Mouse (Mus musculus) kidney, embryonic 15.5 days (tissue): ENCODE measurements at regions not wholly inside any gene's neighbourhood (a gene's known extent, or its start where the extent isn't known, plus 50 kb on each side); places are given as distances from the start of the nearest gene placed in this dataset.

Source experiments
- ATAC-seq: fragments of 200-750 bp; cut with Nextera tagmentation; replicated peaks from 2 replicates; pipeline ENCODE4 v1.8.0; 2017; ENCODE audit warnings: moderate TSS enrichment; ENCODE audit not compliant: low FRiP score
- H3K27ac ChIP-seq: fragments of 300-500 bp; sonication (generic); 2 replicates; pipeline ENCODE4 v1.5.1; 2015; ENCODE audit warnings: mild to moderate bottlenecking, inconsistent platforms
- H3K27me3 ChIP-seq: fragments of 300-500 bp; sonication (generic); 2 replicates; pipeline ENCODE4 v1.6.1; 2015; ENCODE audit warnings: inconsistent platforms
- H3K36me3 ChIP-seq: fragments of 300-500 bp; sonication (generic); 2 replicates; pipeline ENCODE4 v1.6.1; 2015; ENCODE audit warnings: inconsistent platforms
- H3K4me1 ChIP-seq: fragments of 300-500 bp; sonication (generic); 2 replicates; pipeline ENCODE4 v1.6.1; 2015; ENCODE audit warnings: inconsistent platforms
- H3K4me2 ChIP-seq: fragments of 300-500 bp; sonication (generic); 2 replicates; pipeline ENCODE4 v1.6.1; 2015; ENCODE audit warnings: moderate library complexity, mild to moderate bottlenecking, inconsistent platforms
- H3K4me3 ChIP-seq: fragments of 300-500 bp; sonication (generic); replicated peaks from 2 replicates; pipeline ENCODE4 v1.5.1; 2015; ENCODE audit warnings: mild to moderate bottlenecking, inconsistent platforms
- H3K9ac ChIP-seq: fragments of 300-500 bp; sonication (generic); 2 replicates; pipeline ENCODE4 v1.6.1; 2015; ENCODE audit warnings: mild to moderate bottlenecking, inconsistent platforms
- H3K9me3 ChIP-seq: fragments of 300-500 bp; sonication (generic); replicated peaks from 2 replicates; pipeline ENCODE4 v1.6.1; 2016; ENCODE audit warnings: inconsistent platforms
- WGBS: fragments of 180-500 bp; shearing (Covaris S2); methylation state at CpG from one replicate; pipeline ENCODE4 v1.1.7; 2015; ENCODE audit warnings: mixed read lengths; 5-methylcytosine and 5-hydroxymethylcytosine counted together

DNA sequence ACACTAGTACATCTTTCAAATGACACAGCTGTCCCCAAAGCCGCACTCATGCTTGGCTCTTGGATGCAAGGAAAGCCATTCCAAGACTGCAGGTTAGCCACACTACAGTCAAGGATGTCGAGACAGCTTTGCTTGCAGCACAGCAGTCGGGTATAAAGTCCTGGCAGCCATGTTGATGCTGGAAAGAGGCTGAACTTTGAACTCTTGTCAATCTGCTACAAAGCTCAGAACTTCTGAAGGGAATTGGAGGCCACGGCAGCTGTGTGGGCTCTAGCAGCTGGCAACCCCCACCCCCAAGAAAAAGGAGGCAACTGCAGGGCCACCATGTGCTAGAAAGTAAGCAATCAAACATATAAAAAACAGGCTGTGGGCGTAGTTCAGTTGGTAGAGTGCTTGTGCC lies 90.0 kb upstream of the Zcchc2 start:
- Histone ChIP-seq H3K27me3 (no peaks in the 10 kb centered on the region), H3K4me2 (no peak overlapping the region), H3K36me3 (no peaks in the 10 kb centered on the region), H3K4me3 (no peak overlapping the region), H3K9me3 (no peaks in the 10 kb centered on the region), H3K27ac (no peak overlapping the region), H3K4me1 (0 out of 2 replicates have a peak, but pooled peaks cover 5% of the 10 kb centered on the region), H3K9ac (no peak overlapping the region)
- WGBS = 73% methylated on average over 5 of the region's 5 CpGs
- ATAC-seq = no peak

- no peak overlapping the region for H3K4me2 ChIP-seq
- H3K36me3 ChIP-seq = no peaks in the 10 kb centered on the region
- H3K27me3 ChIP-seq = no peaks in the 10 kb centered on the region
- no peak overlapping the region for H3K9ac ChIP-seq
- H3K4me3 ChIP-seq = no peak overlapping the region
- 0 out of 2 replicates have a peak, but pooled peaks cover 5% of the 10 kb centered on the region for H3K4me1 ChIP-seq
- H3K27ac ChIP-seq = no peak overlapping the region
- no peak for ATAC-seq
- WGBS = 64% methylated on average over 7 of the region's 7 CpGs
- no peaks in the 10 kb centered on the region for H3K9me3 ChIP-seq
Measured at GRCm38 (mm10) chr1:105900920-105901319, 89.3 kb upstream of the Zcchc2 start.

GRCm38 (mm10) chr1:105903286-105904115 lies 86.7 kb upstream of the Zcchc2 start:
- Histone ChIP-seq H3K27ac (no peak overlapping the region), H3K36me3 (no peaks in the 10 kb centered on the region), H3K4me2 (no peak overlapping the region), H3K4me1 (peaks cover 10% of the 10 kb centered on the region), H3K27me3 (no peaks in the 10 kb centered on the region), H3K4me3 (no peak overlapping the region), H3K9ac (no peak overlapping the region), H3K9me3 (no peaks in the 10 kb centered on the region)
- 74% methylated on average over 8 of the region's 8 CpGs for WGBS
- ATAC-seq = no peak

- no peak overlapping the region for H3K4me3 ChIP-seq
- H3K36me3 ChIP-seq = no peaks in the 10 kb centered on the region
- no peak overlapping the region for H3K9ac ChIP-seq
- H3K4me1 ChIP-seq = peaks cover 16% of the 10 kb centered on the region
- no peak for ATAC-seq
- H3K27ac ChIP-seq = no peak overlapping the region
- no peaks in the 10 kb centered on the region for H3K9me3 ChIP-seq
- WGBS = 92% methylated on average over 3 of the region's 3 CpGs
- no peak overlapping the region for H3K4me2 ChIP-seq
- H3K27me3 ChIP-seq = no peaks in the 10 kb centered on the region
Measured at GRCm38 (mm10) chr1:105904737-105905136, 85.5 kb upstream of the Zcchc2 start.

DNA sequence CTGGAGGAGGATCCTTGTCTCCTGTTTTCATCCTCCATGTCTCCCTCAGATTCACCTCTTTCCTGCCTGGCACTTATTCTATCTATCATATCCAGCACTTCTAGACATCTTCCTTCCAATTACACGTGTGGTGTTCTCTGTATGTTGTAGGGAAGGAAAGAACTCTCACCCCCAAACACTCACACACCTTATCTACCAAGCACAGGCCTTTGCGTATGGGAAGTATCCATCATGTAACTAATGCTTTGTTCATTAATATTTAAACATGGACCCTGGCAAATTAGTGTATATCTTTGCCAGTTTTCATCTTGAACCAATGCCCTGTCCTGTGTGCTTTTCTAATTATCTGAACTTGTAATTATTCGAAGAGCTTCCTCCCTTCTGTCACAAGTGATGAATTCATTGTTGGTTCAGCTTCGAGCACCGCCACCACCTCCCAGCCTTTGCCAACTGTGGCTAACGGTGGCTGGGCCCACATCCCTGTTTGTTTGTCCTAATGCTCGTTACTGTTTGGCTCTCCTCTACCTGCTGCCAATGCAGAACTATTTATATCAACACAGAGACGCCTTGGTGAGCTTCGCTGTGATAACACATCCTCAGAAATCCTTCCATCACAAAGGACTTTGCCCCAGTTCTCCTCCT lies 84.3 kb upstream of the Zcchc2 start:
- no peak overlapping the region for H3K4me2 ChIP-seq
- ATAC-seq = no peak
- H3K36me3 ChIP-seq = no peaks in the 10 kb centered on the region
- 62% methylated on average over 9 of the region's 9 CpGs for whole genome bisulfite sequencing
- no peak overlapping the region for H3K9ac ChIP-seq
- H3K27ac ChIP-seq = no peak overlapping the region
- no peaks in the 10 kb centered on the region for H3K27me3 ChIP-seq
- H3K4me1 ChIP-seq = peaks cover 11% of the 10 kb centered on the region
- no peaks in the 10 kb centered on the region for H3K9me3 ChIP-seq
- no peak overlapping the region for H3K4me3 ChIP-seq

DNA sequence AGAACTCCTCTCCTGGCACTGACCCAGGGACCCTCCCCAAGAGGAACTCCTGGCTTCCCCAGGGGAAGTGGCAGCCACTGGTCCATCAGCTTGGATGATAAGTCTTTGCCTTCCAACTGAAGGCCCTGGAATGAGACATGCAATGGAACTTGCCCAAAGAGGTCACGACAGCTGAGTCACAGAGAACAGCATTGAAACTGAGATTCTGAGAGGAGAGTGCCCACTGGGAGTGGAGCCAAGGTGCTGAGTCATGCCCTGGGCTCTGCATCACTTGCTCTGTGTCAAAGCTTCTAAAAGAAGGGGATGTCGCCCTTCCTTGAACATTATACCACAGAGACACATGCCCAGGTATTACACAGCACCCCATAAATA lies 83.8 kb upstream of the Zcchc2 start:
- ATAC-seq = no peak; the same call in 1 of the 2 replicates
- Histone ChIP-seq H3K4me2 (no peak overlapping the region), H3K36me3 (no peaks in the 10 kb centered on the region), H3K9me3 (no peaks in the 10 kb centered on the region), H3K27ac (no peak overlapping the region), H3K9ac (no peak overlapping the region), H3K4me1 (peaks cover 11% of the 10 kb centered on the region), H3K4me3 (no peak overlapping the region), H3K27me3 (no peaks in the 10 kb centered on the region)
- WGBS = 66% methylated on average over 2 of the region's 2 CpGs

- H3K27ac ChIP-seq = no peak overlapping the region; the same call in 1 of the 2 replicates
- WGBS = 20% methylated on average over 15 of the region's 15 CpGs
- ATAC-seq = peak; percentile 77; the same call in 1 of the 2 replicates
Measured at GRCm38 (mm10) chr1:105908029-105908876, 82.0 kb upstream of the Zcchc2 start.

GRCm38 (mm10) chr1:105909121-105909520 lies 81.1 kb upstream of the Zcchc2 start:
- no peak for ATAC-seq
- no peak overlapping the region for H3K9ac ChIP-seq
- no peaks in the 10 kb centered on the region for H3K36me3 ChIP-seq
- 72% methylated on average over 4 of the region's 4 CpGs for WGBS
- no peak overlapping the region for H3K27ac ChIP-seq
- H3K9me3 ChIP-seq = no peaks in the 10 kb centered on the region
- peaks cover 11% of the 10 kb centered on the region for H3K4me1 ChIP-seq
- no peak overlapping the region for H3K4me2 ChIP-seq
- no peak overlapping the region for H3K4me3 ChIP-seq
- no peaks in the 10 kb centered on the region for H3K27me3 ChIP-seq

More at GRCm38 (mm10) chr1:105908029-105908876, 82.0 kb upstream of the Zcchc2 start:
- H3K4me1 ChIP-seq = peaks cover 11% of the 10 kb centered on the region
- H3K27me3 ChIP-seq = no peaks in the 10 kb centered on the region
- no peak overlapping the region for H3K4me3 ChIP-seq
- no peaks in the 10 kb centered on the region for H3K36me3 ChIP-seq
- H3K9ac ChIP-seq = no peak overlapping the region
- H3K4me2 ChIP-seq = peak overlapping the region; percentile 38
- H3K9me3 ChIP-seq = no peaks in the 10 kb centered on the region

DNA sequence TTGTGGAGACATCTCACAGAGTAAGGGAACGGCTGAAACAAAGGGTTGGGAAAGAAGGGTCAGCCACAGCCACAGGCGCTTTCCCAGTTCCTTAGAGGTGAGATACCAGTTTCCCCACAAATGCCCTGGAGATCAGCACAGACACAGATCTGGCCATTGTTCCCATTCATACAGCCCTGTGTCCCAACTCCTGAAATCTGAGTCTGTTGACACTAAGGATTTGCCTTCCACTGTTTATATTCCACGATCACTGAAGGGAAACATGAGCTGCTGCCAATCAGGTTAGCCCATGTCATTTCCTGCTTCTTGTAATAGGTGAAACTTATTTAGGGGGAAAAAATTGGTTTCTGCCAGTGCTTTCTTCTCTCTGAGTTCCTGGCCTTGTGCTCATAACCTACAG lies 78.5 kb upstream of the Zcchc2 start:
- WGBS = 45% methylated on average over 3 of the region's 3 CpGs

DNA sequence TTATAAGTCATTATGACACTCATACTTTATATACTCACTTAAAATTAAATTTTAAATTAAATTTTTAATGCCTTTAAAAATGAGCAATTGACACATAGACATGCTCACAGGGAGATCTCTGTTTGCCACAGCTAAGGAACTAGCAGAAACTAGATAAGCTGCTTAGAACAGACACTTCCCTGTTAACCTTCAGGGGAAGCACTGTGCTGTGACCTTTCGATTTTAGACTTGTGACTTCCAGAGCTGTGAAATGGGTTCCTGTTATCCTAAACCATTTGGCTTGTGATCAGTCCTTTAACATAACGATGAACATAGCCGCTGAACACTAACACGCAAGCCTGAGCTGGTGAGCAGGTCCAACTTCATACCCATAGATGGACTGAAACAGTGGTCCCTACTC lies 68.4 kb upstream of the Zcchc2 start:
- 93% methylated on average over 4 of the region's 4 CpGs for WGBS
- H3K27ac ChIP-seq = no peak overlapping the region

More for the DNA sequence above, 78.5 kb upstream of the Zcchc2 start:
- ATAC-seq = peak; percentile 53
- Histone ChIP-seq H3K9me3 (no peaks in the 10 kb centered on the region), H3K9ac (no peak overlapping the region), H3K4me1 (peaks cover 11% of the 10 kb centered on the region), H3K36me3 (no peaks in the 10 kb centered on the region), H3K4me3 (no peak overlapping the region), H3K27ac (no peak overlapping the region), H3K27me3 (no peaks in the 10 kb centered on the region), H3K4me2 (no peak overlapping the region)

DNA sequence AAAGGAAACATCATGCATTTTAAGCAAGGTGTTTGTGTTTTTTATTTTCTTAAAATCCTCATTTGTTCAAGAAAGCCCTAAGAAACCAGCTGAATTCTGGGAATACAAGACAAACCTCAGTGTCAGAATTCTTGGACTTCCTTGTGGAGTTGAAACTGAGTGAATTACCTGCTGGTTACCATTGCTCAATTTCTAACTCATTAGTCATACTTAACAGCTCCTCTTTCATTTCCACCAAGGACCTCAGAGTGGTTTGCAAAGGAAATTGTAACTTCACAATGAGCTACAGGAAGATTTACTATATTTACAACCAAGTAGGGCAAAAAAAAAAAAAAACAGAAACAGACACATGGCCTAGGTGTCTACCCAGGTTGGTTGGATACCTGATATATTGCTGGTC lies 67.6 kb upstream of the Zcchc2 start:
- Histone ChIP-seq H3K9me3 (no peaks in the 10 kb centered on the region), H3K4me3 (no peak overlapping the region), H3K36me3 (no peaks in the 10 kb centered on the region), H3K9ac (no peak overlapping the region), H3K4me2 (no peak overlapping the region), H3K27ac (no peak overlapping the region), H3K27me3 (no peaks in the 10 kb centered on the region), H3K4me1 (no peaks in the 10 kb centered on the region)
- no peak for ATAC-seq

More for the DNA sequence above, 68.4 kb upstream of the Zcchc2 start:
- Histone ChIP-seq H3K4me3 (no peak overlapping the region), H3K4me2 (no peak overlapping the region), H3K9ac (no peak overlapping the region), H3K4me1 (no peaks in the 10 kb centered on the region), H3K36me3 (no peaks in the 10 kb centered on the region), H3K9me3 (no peaks in the 10 kb centered on the region), H3K27me3 (no peaks in the 10 kb centered on the region)
- ATAC-seq = no peak

GRCm38 (mm10) chr1:105923001-105923400 lies 67.2 kb upstream of the Zcchc2 start:
- no peaks in the 10 kb centered on the region for H3K36me3 ChIP-seq
- H3K9me3 ChIP-seq = no peaks in the 10 kb centered on the region
- no peaks in the 10 kb centered on the region for H3K4me1 ChIP-seq
- H3K4me2 ChIP-seq = no peak overlapping the region
- H3K4me3 ChIP-seq = no peak overlapping the region
- no peak for ATAC-seq
- 78% methylated on average over 3 of the region's 3 CpGs for WGBS
- H3K9ac ChIP-seq = no peak overlapping the region
- H3K27ac ChIP-seq = no peak overlapping the region
- no peaks in the 10 kb centered on the region for H3K27me3 ChIP-seq
